Mouse (Mus musculus) forebrain, embryonic 12.5 days (tissue): ENCODE measurements around the gene Zfp536. TPM values are rescaled to one million over a fixed set of nuclear protein-coding genes. Genes with fewer than 3 reads are reported as not detected.
"Not testable (repeated sequence)": the region's sequence is repeated elsewhere in the genome, so short reads cannot be mapped to it uniquely, and the experiment has no call there.

ENCODE experiments used
- ATAC-seq: fragments of 200-750 bp; cut with Nextera tagmentation; 2 replicates; pipeline ENCODE4 v1.8.0; 2017; ENCODE audit warnings: moderate TSS enrichment; ENCODE audit not compliant: low FRiP score
- H3K27ac ChIP-seq: fragments of 300-500 bp; sonication (generic); 2 replicates; pipeline ENCODE4 v1.5.1; 2016; ENCODE audit warnings: mild to moderate bottlenecking
- H3K27me3 ChIP-seq: fragments of 300-500 bp; sonication (generic); 2 replicates; pipeline ENCODE4 v1.6.1; 2016; ENCODE audit warnings: mild to moderate bottlenecking
- H3K36me3 ChIP-seq: fragments of 300-500 bp; sonication (generic); replicated peaks from 2 replicates; pipeline ENCODE4 v1.6.1; 2016; ENCODE audit warnings: mild to moderate bottlenecking
- H3K4me1 ChIP-seq: fragments of 300-500 bp; sonication (generic); 2 replicates; pipeline ENCODE4 v1.6.1; 2016
- H3K4me2 ChIP-seq: fragments of 300-500 bp; sonication (generic); 2 replicates; pipeline ENCODE4 v1.6.1; 2016; ENCODE audit warnings: mild to moderate bottlenecking, moderate library complexity
- H3K4me3 ChIP-seq: fragments of 300-500 bp; sonication (generic); replicated peaks from 2 replicates; pipeline ENCODE4 v1.5.1; 2016; ENCODE audit warnings: mild to moderate bottlenecking
- H3K9ac ChIP-seq: fragments of 300-500 bp; sonication (generic); 2 replicates; pipeline ENCODE4 v1.6.1; 2016; ENCODE audit warnings: mild to moderate bottlenecking
- H3K9me3 ChIP-seq: fragments of 300-500 bp; sonication (generic); 2 replicates; pipeline ENCODE4 v1.6.1; 2016
- WGBS: fragments of 180-500 bp; shearing (Covaris S2); methylation state at CpG from one replicate; pipeline ENCODE4 v1.1.7; 2016; 5-methylcytosine and 5-hydroxymethylcytosine counted together
- polyA plus RNA-seq: library from polyadenylated mRNA; unstranded; fragments of >200 nt; fragmentation: Nextera tagmentation; extraction: Ambion mirVana; gene quantifications from 2 replicates; pipeline ENCODE4 v1.2.1, GENCODE M21; 2016

The Zfp536 gene
- polyA plus RNA-seq, 1 experiment from 2014 or later, result 45.7 TPM

GRCm38 (mm10) chr7:37718671-37719402, 54.6 kb downstream of the Zfp536 start:
- Histone ChIP-seq H3K9me3 (no peaks in the 10 kb centered on the region), H3K27me3 (peaks cover 4% of the 10 kb centered on the region; the same call in 1 of the 2 replicates), H3K27ac (no peak overlapping the region), H3K4me1 (peaks cover 48% of the 10 kb centered on the region), H3K36me3 (no peaks in the 10 kb centered on the region), H3K9ac (no peak overlapping the region), H3K4me2 (no peak overlapping the region), H3K4me3 (no peak overlapping the region)
- WGBS, result 82% methylated on average over 15 of the region's 15 CpGs
- ATAC-seq, result no peak

- H3K27ac ChIP-seq, result no peak overlapping the region
Measured at GRCm38 (mm10) chr7:37717071-37717470, 56.4 kb downstream of the Zfp536 start.

GRCm38 (mm10) chr7:37716626-37717025, 56.8 kb downstream of the Zfp536 start:
- no peak overlapping the region for H3K4me2 ChIP-seq

More at GRCm38 (mm10) chr7:37717071-37717470, 56.4 kb downstream of the Zfp536 start:
- Histone ChIP-seq H3K9ac (no peak overlapping the region), H3K4me2 (no peak overlapping the region), H3K9me3 (no peaks in the 10 kb centered on the region), H3K27me3 (peaks cover 4% of the 10 kb centered on the region; the same call in 1 of the 2 replicates), H3K4me3 (no peak overlapping the region), H3K4me1 (peaks cover 32% of the 10 kb centered on the region), H3K36me3 (0 out of 2 replicates have a peak, but pooled peaks cover under 1% of the 10 kb centered on the region)
- WGBS, result 87% methylated on average over 7 of the region's 7 CpGs
- no peak for ATAC-seq

GRCm38 (mm10) chr7:37704464-37704863, 69.0 kb downstream of the Zfp536 start:
- H3K4me2 ChIP-seq, result no peak overlapping the region
- H3K36me3 ChIP-seq, result no peaks in the 10 kb centered on the region
- no peak overlapping the region for H3K4me3 ChIP-seq
- H3K27me3 ChIP-seq, result no peaks in the 10 kb centered on the region
- H3K9ac ChIP-seq, result no peak overlapping the region
- ATAC-seq, result no peak
- peaks cover 11% of the 10 kb centered on the region; the same call in 1 of the 2 replicates for H3K4me1 ChIP-seq
- 90% methylated on average over 9 of the region's 9 CpGs for WGBS
- no peaks in the 10 kb centered on the region for H3K9me3 ChIP-seq
- H3K27ac ChIP-seq, result no peak overlapping the region

More at GRCm38 (mm10) chr7:37716626-37717025, 56.8 kb downstream of the Zfp536 start:
- no peak for ATAC-seq
- Histone ChIP-seq H3K9me3 (no peaks in the 10 kb centered on the region), H3K27me3 (peaks cover 4% of the 10 kb centered on the region; the same call in 1 of the 2 replicates), H3K9ac (no peak overlapping the region), H3K36me3 (0 out of 2 replicates have a peak, but pooled peaks cover 3% of the 10 kb centered on the region), H3K4me3 (no peak overlapping the region), H3K4me1 (peaks cover 28% of the 10 kb centered on the region), H3K27ac (no peak overlapping the region)
- 78% methylated on average over 7 of the region's 7 CpGs for WGBS

DNA sequence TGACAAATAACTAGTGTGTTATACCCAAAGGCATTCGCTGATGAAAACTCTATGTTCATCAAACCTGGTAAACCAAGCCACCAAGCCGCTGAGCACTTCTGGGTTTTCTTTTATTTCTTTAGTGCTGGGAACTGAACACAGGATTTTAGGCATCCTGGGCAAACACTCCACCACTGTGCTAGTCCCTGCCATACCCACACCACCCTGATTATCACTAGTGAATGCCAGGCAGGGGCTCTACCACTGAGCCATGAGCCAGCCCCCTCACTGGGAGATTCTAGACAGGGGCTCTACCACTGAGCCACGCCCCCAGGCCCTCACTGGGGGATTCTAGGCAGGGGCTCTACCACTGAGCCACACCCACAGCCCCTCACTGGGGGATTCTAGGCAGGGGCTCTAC, 76.1 kb downstream of the Zfp536 start:
- H3K9me3 ChIP-seq, H3K9ac ChIP-seq, ATAC-seq, H3K4me3 ChIP-seq, H3K27me3 ChIP-seq, H3K36me3 ChIP-seq, H3K4me2 ChIP-seq, H3K27ac ChIP-seq: not testable (repeated sequence)
- 95% methylated on average over 3 of the region's 3 CpGs for WGBS
- peaks cover 31% of the 10 kb centered on the region for H3K4me1 ChIP-seq

GRCm38 (mm10) chr7:37695066-37695465, 78.4 kb downstream of the Zfp536 start:
- 48% methylated on average over 5 of the region's 5 CpGs for WGBS
- no peaks in the 10 kb centered on the region for H3K27me3 ChIP-seq
- H3K4me2 ChIP-seq, result no peak overlapping the region
- no peak overlapping the region for H3K27ac ChIP-seq
- peaks cover 51% of the 10 kb centered on the region for H3K4me1 ChIP-seq
- no peaks in the 10 kb centered on the region for H3K9me3 ChIP-seq
- ATAC-seq, result no peak
- no peak overlapping the region for H3K4me3 ChIP-seq
- no peaks in the 10 kb centered on the region for H3K36me3 ChIP-seq
- no peak overlapping the region for H3K9ac ChIP-seq

GRCm38 (mm10) chr7:37690606-37691005, 82.8 kb downstream of the Zfp536 start:
- ATAC-seq, result 0 out of 2 replicates have a peak, but pooled peaks have one; percentile 25
- Histone ChIP-seq H3K4me3 (no peak overlapping the region), H3K27me3 (no peaks in the 10 kb centered on the region), H3K4me1 (peaks cover 65% of the 10 kb centered on the region), H3K27ac (peak overlapping the region; percentile 93), H3K9me3 (no peaks in the 10 kb centered on the region), H3K36me3 (no peaks in the 10 kb centered on the region), H3K9ac (no peak overlapping the region), H3K4me2 (peak overlapping the region; percentile 45)
- 24% methylated on average over 10 of the region's 10 CpGs for WGBS

DNA sequence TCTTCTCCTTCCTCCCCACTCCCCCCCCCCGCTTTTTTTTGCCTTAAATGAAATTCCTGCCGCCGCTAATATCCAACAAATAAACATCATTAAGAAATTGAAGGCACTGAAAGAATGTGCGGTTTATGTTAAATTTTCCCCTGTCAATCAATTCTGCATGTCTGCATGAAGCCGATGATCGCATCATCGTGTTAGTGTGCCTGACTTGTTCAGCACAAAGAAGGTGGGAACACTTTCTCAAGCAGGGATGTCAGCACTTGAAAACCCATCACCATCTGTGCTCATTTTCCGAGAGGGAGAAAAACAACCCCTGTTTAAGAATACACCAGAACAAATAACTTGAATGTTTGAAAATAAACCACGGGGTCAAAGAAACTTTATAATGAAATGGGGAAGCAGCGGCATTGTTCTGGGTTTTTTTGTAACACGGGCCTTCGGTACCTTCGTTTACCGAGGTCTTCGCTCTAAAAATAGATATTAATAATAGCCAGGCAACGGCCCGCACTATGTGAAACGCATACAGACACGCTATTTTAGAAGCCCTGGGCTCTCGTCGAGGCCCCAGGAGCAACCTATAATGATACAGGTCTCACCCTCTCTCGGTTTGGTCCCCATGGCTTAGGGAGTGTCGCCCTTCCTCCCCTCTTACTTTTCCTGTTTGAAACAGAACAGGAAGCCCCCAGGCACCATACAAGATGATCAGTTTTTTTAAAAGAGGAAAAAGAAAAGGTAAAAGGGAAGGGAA, 83.7 kb downstream of the Zfp536 start:
- Histone ChIP-seq H3K9me3 (no peaks in the 10 kb centered on the region), H3K27me3 (no peaks in the 10 kb centered on the region), H3K4me3 (peak overlapping the region; percentile 7; the same call in 1 of the 2 replicates), H3K9ac (peak overlapping the region; percentile 38), H3K36me3 (no peaks in the 10 kb centered on the region), H3K27ac (peak overlapping the region; percentile 93), H3K4me1 (peaks cover 57% of the 10 kb centered on the region), H3K4me2 (peak overlapping the region; percentile 45)
- WGBS, result 10% methylated on average over 23 of the region's 23 CpGs
- peak; percentile 79 for ATAC-seq

GRCm38 (mm10) chr7:37689107-37689511, 84.3 kb downstream of the Zfp536 start:
- WGBS, result 15% methylated on average over 11 of the region's 11 CpGs
- Histone ChIP-seq H3K27ac (peak overlapping the region; percentile 93), H3K9ac (no peak overlapping the region; the same call in 1 of the 2 replicates)

GRCm38 (mm10) chr7:37686366-37686765, 87.1 kb downstream of the Zfp536 start:
- peaks cover 33% of the 10 kb centered on the region for H3K4me1 ChIP-seq
- H3K4me3 ChIP-seq, result no peak overlapping the region
- no peaks in the 10 kb centered on the region for H3K9me3 ChIP-seq
- ATAC-seq, result no peak
- WGBS, result 83% methylated on average over 2 of the region's 2 CpGs
- H3K4me2 ChIP-seq, result no peak overlapping the region
- H3K9ac ChIP-seq, result no peak overlapping the region
- no peaks in the 10 kb centered on the region for H3K27me3 ChIP-seq
- H3K27ac ChIP-seq, result no peak overlapping the region
- H3K36me3 ChIP-seq, result 0 out of 2 replicates have a peak, but pooled peaks cover 3% of the 10 kb centered on the region

More at GRCm38 (mm10) chr7:37689107-37689511, 84.3 kb downstream of the Zfp536 start:
- H3K4me3 ChIP-seq, result 0 out of 2 replicates have a peak overlapping the region, but pooled peaks have one; percentile 13
- H3K4me2 ChIP-seq, result peak overlapping the region; percentile 45
- ATAC-seq, result peak; percentile 49
- 0 out of 2 replicates have a peak, but pooled peaks cover under 1% of the 10 kb centered on the region for H3K36me3 ChIP-seq
- no peaks in the 10 kb centered on the region for H3K9me3 ChIP-seq
- peaks cover 54% of the 10 kb centered on the region for H3K4me1 ChIP-seq
- no peaks in the 10 kb centered on the region for H3K27me3 ChIP-seq

- WGBS, result 93% methylated on average over 3 of the region's 3 CpGs
- H3K9me3 ChIP-seq, result no peaks in the 10 kb centered on the region
- 0 out of 2 replicates have a peak, but pooled peaks cover 3% of the 10 kb centered on the region for H3K36me3 ChIP-seq
- no peak overlapping the region for H3K9ac ChIP-seq
- no peak overlapping the region for H3K27ac ChIP-seq
- H3K4me1 ChIP-seq, result peaks cover 22% of the 10 kb centered on the region
- no peaks in the 10 kb centered on the region for H3K27me3 ChIP-seq
- no peak for ATAC-seq
- no peak overlapping the region for H3K4me3 ChIP-seq
- H3K4me2 ChIP-seq, result no peak overlapping the region
Measured at GRCm38 (mm10) chr7:37685247-37685646, 88.2 kb downstream of the Zfp536 start.

GRCm38 (mm10) chr7:37681335-37681734, 92.1 kb downstream of the Zfp536 start:
- ATAC-seq, result no peak
- H3K36me3 ChIP-seq, result 0 out of 2 replicates have a peak, but pooled peaks cover 3% of the 10 kb centered on the region
- H3K9ac ChIP-seq, result no peak overlapping the region
- no peak overlapping the region for H3K27ac ChIP-seq
- no peak overlapping the region for H3K4me2 ChIP-seq
- peaks cover 4% of the 10 kb centered on the region; the same call in 1 of the 2 replicates for H3K4me1 ChIP-seq
- H3K9me3 ChIP-seq, result no peaks in the 10 kb centered on the region
- H3K27me3 ChIP-seq, result no peaks in the 10 kb centered on the region
- WGBS, result 63% methylated on average over 3 of the region's 3 CpGs
- H3K4me3 ChIP-seq, result no peak overlapping the region
